Mouse (Mus musculus) monocyte, adult 5-6 weeks (primary cell): ENCODE data around the gene Frmd4a. TPM values are rescaled to one million over a fixed set of nuclear protein-coding genes. Genes with fewer than 3 reads are reported as not detected.
"Not testable (repeated sequence)": the region's sequence is repeated elsewhere in the genome, so short reads cannot be mapped to it uniquely, and the experiment has no call there.

Experiments used
- ATAC-seq: fragments of 153-309, 156-312 bp; replicated peaks from 2 replicates; pipeline ENCODE4 v1.8.0; 2017; ENCODE audit warnings: mild to moderate bottlenecking; ENCODE audit not compliant: low TSS enrichment, insufficient number of reproducible peaks, severe bottlenecking, poor library complexity, low FRiP score
- total RNA-seq: library from RNA; stranded (forward); fragments of 200-1000, 200-491, 200-594 nt; gene quantifications from 3 replicates; pipeline ENCODE4 v1.2.3, GENCODE M21; 2017

Gene Frmd4a
- total RNA-seq, 1 experiment from 2014 or later: 4.6 TPM

GRCm38 (mm10) chr2:4550017-4550763 lies 532.7 kb downstream of the Frmd4a start:
- no peak for ATAC-seq

- no peak for ATAC-seq
Measured at GRCm38 (mm10) chr2:4551438-4551837, 533.9 kb downstream of the Frmd4a start.

- no peak for ATAC-seq
Measured at GRCm38 (mm10) chr2:4551866-4552265, 534.3 kb downstream of the Frmd4a start.

GRCm38 (mm10) chr2:4552486-4552885 lies 535.0 kb downstream of the Frmd4a start:
- ATAC-seq: no peak

GRCm38 (mm10) chr2:4555221-4555631 lies 537.7 kb downstream of the Frmd4a start:
- ATAC-seq: peak; percentile 33; the same call in 1 of the 2 replicates

GRCm38 (mm10) chr2:4556188-4556587 lies 538.7 kb downstream of the Frmd4a start:
- no peak for ATAC-seq

GRCm38 (mm10) chr2:4557028-4557427 lies 539.5 kb downstream of the Frmd4a start:
- ATAC-seq: no peak

- ATAC-seq: no peak
Measured at GRCm38 (mm10) chr2:4557466-4557865, 539.9 kb downstream of the Frmd4a start.

GRCm38 (mm10) chr2:4558651-4559203 lies 541.2 kb downstream of the Frmd4a start:
- ATAC-seq: no peak

- peak; percentile 42 for ATAC-seq
Measured at GRCm38 (mm10) chr2:4559211-4559882, 541.8 kb downstream of the Frmd4a start.

GRCm38 (mm10) chr2:4559883-4560247 lies 542.3 kb downstream of the Frmd4a start:
- ATAC-seq: no peak

GRCm38 (mm10) chr2:4560516-4560915 lies 543.0 kb downstream of the Frmd4a start:
- ATAC-seq: not testable (repeated sequence)

GRCm38 (mm10) chr2:4561196-4561595 lies 543.7 kb downstream of the Frmd4a start:
- ATAC-seq: no peak; the same call in 1 of the 2 replicates

GRCm38 (mm10) chr2:4562373-4562772 lies 544.9 kb downstream of the Frmd4a start:
- ATAC-seq: no peak

GRCm38 (mm10) chr2:4562826-4563225 lies 545.3 kb downstream of the Frmd4a start:
- ATAC-seq: no peak

- ATAC-seq: no peak
Measured at GRCm38 (mm10) chr2:4563322-4563721, 545.8 kb downstream of the Frmd4a start.

GRCm38 (mm10) chr2:4566260-4566955 lies 548.9 kb downstream of the Frmd4a start:
- ATAC-seq: no peak

GRCm38 (mm10) chr2:4566956-4567680 lies 549.6 kb downstream of the Frmd4a start:
- ATAC-seq: no peak

GRCm38 (mm10) chr2:4568967-4569366 lies 551.5 kb downstream of the Frmd4a start:
- no peak for ATAC-seq
